Mouse (Mus musculus) lung, embryonic 15.5 days (tissue): ENCODE measurements around the gene Epha1. TPM values are rescaled to one million over a fixed set of nuclear protein-coding genes. Genes with fewer than 3 reads are reported as not detected.
A peak's percentile ranks its signal among the peaks of the same experiment; 100 is the strongest.

ENCODE experiments used
- ATAC-seq: fragments of 200-750 bp; cut with Nextera tagmentation; 2 replicates; pipeline ENCODE4 v1.8.0; 2017; ENCODE audit warnings: moderate number of reproducible peaks, borderline replicate concordance; ENCODE audit not compliant: low FRiP score, low TSS enrichment; ENCODE audit errors: extremely low read depth
- H3K27ac ChIP-seq: fragments of 300-500 bp; sonication (generic); 2 replicates; pipeline ENCODE4 v1.5.1; 2015; ENCODE audit warnings: moderate library complexity, mild to moderate bottlenecking, inconsistent platforms
- H3K27me3 ChIP-seq: fragments of 300-500 bp; sonication (generic); 2 replicates; pipeline ENCODE4 v1.6.1; 2015; ENCODE audit warnings: inconsistent platforms
- H3K36me3 ChIP-seq: fragments of 300-500 bp; sonication (generic); 2 replicates; pipeline ENCODE4 v1.6.1; 2015; ENCODE audit warnings: inconsistent platforms
- H3K4me1 ChIP-seq: fragments of 300-500 bp; sonication (generic); 2 replicates; pipeline ENCODE4 v1.6.1; 2015; ENCODE audit warnings: inconsistent platforms
- H3K4me2 ChIP-seq: fragments of 300-500 bp; sonication (generic); 2 replicates; pipeline ENCODE4 v1.6.1; 2015; ENCODE audit warnings: inconsistent platforms, mild to moderate bottlenecking, moderate library complexity
- H3K4me3 ChIP-seq: fragments of 300-500 bp; sonication (generic); 2 replicates; pipeline ENCODE4 v1.5.1; 2015; ENCODE audit warnings: mild to moderate bottlenecking, inconsistent platforms
- H3K9ac ChIP-seq: fragments of 300-500 bp; sonication (generic); 2 replicates; pipeline ENCODE4 v1.6.1; 2015; ENCODE audit warnings: inconsistent platforms
- H3K9me3 ChIP-seq: fragments of 300-500 bp; sonication (generic); 2 replicates; pipeline ENCODE4 v1.6.1; 2016; ENCODE audit warnings: inconsistent platforms
- WGBS: fragments of 180-500 bp; shearing (Covaris S2); methylation state at CpG from one replicate; pipeline ENCODE4 v1.1.7; 2015; 5-methylcytosine and 5-hydroxymethylcytosine counted together
- polyA plus RNA-seq: library from polyadenylated mRNA; unstranded; fragments of >200 nt; fragmentation: Nextera tagmentation; extraction: Ambion mirVana; gene quantifications from 2 replicates; pipeline ENCODE4 v1.2.1, GENCODE M21; 2015

Epha1 gene
- polyA plus RNA-seq, 1 experiment from 2014 or later, result 16.9 TPM

- no peaks in the 10 kb centered on the region for H3K9me3 ChIP-seq
- no peak for ATAC-seq
- peaks cover 16% of the 10 kb centered on the region for H3K4me1 ChIP-seq
- no peak overlapping the region for H3K9ac ChIP-seq
- no peak overlapping the region for H3K4me2 ChIP-seq
- WGBS, result 90% methylated on average over 5 of the region's 5 CpGs
- H3K27ac ChIP-seq, result no peak overlapping the region
- H3K27me3 ChIP-seq, result no peaks in the 10 kb centered on the region
- H3K4me3 ChIP-seq, result no peak overlapping the region
- no peaks in the 10 kb centered on the region for H3K36me3 ChIP-seq
Measured at GRCm38 (mm10) chr6:42383360-42383759, 10.3 kb upstream of the Epha1 start.

DNA sequence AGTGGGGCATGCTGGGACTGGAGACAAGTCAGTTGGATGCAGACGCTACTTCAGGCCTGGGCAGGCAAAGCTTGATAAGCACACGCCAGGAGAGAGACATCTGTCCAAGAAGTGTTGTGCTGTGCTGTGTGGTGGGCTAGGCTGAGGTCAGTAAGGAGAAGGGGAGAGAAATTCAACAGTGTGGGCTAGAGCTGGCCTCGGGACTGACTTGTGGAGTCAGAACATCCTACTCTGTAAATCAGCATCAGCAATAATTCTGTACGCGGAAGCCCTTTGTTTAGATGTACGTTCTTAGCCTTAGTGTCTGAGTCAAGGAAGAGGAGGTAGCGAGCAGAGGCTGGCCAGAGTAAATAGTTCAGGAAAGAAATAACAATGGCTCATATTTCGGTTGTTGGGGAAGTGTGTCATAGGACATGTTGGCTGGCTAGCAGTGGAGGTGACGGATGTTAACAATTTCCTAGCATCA is 8.9 kb upstream of the Epha1 start:
- no peak overlapping the region for H3K9ac ChIP-seq

GRCm38 (mm10) chr6:42381221-42381620 is 8.2 kb upstream of the Epha1 start:
- Histone ChIP-seq H3K4me2 (no peak overlapping the region), H3K4me1 (peaks cover 20% of the 10 kb centered on the region), H3K9me3 (no peaks in the 10 kb centered on the region), H3K36me3 (no peaks in the 10 kb centered on the region), H3K27ac (no peak overlapping the region), H3K9ac (no peak overlapping the region), H3K27me3 (no peaks in the 10 kb centered on the region), H3K4me3 (no peak overlapping the region)
- WGBS, result 51% methylated on average over 2 of the region's 2 CpGs
- ATAC-seq, result no peak

More for the DNA sequence above, 8.9 kb upstream of the Epha1 start:
- H3K4me3 ChIP-seq, result no peak overlapping the region
- no peaks in the 10 kb centered on the region for H3K36me3 ChIP-seq
- H3K27me3 ChIP-seq, result no peaks in the 10 kb centered on the region
- no peaks in the 10 kb centered on the region for H3K9me3 ChIP-seq
- H3K4me1 ChIP-seq, result peaks cover 16% of the 10 kb centered on the region
- ATAC-seq, result peak; percentile 61
- peak overlapping the region; percentile 77 for H3K27ac ChIP-seq
- WGBS, result 27% methylated on average over 9 of the region's 9 CpGs
- peak overlapping the region; percentile 18; the same call in 1 of the 2 replicates for H3K4me2 ChIP-seq

DNA sequence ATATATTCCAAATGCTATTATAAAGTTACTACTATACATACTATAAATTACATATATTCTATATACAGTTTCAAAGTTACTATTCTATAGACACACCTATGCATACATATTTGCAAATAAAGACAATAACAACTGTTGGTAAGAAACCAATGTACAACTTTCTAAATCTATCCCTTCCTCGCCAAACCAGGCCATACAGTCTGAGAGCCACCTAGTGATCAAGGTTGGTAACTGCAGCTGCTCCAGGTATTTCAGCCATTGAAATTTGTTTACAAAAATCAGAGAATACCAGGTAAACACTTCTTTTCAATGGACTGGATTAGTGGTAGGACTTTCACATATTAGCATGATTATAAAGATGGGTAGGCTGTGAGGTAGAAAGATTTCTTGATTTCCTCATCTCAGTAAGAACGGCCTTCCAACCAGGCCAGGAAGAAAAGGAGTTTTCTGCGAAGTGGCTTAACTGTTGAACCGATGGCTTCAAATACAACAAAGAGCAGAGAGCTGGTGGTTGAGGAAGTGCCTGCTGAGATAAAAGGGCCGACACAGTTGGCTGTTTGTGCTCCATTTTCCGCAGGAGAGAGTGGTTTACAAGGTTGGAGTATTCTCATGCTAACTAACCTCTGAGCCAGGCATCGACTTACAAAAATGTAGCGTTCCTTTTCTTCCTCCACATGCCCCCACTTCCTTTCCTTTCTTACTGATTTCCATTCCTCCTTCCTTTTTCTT is 7.5 kb upstream of the Epha1 start:
- H3K4me2 ChIP-seq, result no peak overlapping the region
- H3K4me3 ChIP-seq, result no peak overlapping the region
- WGBS, result 24% methylated on average over 8 of the region's 8 CpGs
- no peaks in the 10 kb centered on the region for H3K9me3 ChIP-seq
- no peak overlapping the region for H3K27ac ChIP-seq
- no peaks in the 10 kb centered on the region for H3K27me3 ChIP-seq
- no peaks in the 10 kb centered on the region for H3K36me3 ChIP-seq
- ATAC-seq, result no peak
- no peak overlapping the region for H3K9ac ChIP-seq
- H3K4me1 ChIP-seq, result peaks cover 24% of the 10 kb centered on the region

DNA sequence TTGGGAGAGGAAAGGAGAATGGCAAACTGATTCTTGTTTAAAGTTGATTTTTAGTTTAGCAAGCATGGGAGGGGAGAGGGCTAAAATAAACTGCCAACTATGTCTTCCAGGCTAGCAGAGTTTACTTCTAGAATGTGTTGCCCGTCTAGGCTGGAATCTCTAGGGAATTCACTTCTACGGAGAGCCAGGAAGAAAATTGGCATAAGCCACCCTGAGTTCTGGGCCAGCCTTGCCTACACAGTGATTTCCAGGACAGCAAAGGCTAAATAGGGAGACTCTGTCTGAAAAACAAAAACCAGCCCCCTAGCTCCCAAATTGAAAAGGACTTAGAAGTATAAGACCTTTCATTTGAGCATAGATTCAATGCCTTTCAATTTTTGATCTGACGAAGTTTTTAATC is 6.5 kb upstream of the Epha1 start:
- Histone ChIP-seq H3K4me2 (no peak overlapping the region), H3K4me3 (no peak overlapping the region), H3K9me3 (no peaks in the 10 kb centered on the region), H3K9ac (no peak overlapping the region), H3K36me3 (no peaks in the 10 kb centered on the region), H3K27me3 (no peaks in the 10 kb centered on the region), H3K4me1 (peaks cover 29% of the 10 kb centered on the region), H3K27ac (no peak overlapping the region)
- WGBS, result 58% methylated on average over 3 of the region's 3 CpGs
- ATAC-seq, result no peak

GRCm38 (mm10) chr6:42377280-42377679 is 4.2 kb upstream of the Epha1 start:
- no peak overlapping the region for H3K4me2 ChIP-seq
- no peaks in the 10 kb centered on the region for H3K9me3 ChIP-seq
- H3K4me1 ChIP-seq, result peaks cover 38% of the 10 kb centered on the region
- H3K27ac ChIP-seq, result no peak overlapping the region
- ATAC-seq, result no peak
- no peaks in the 10 kb centered on the region for H3K27me3 ChIP-seq
- 65% methylated on average over 5 of the region's 5 CpGs for WGBS
- H3K9ac ChIP-seq, result no peak overlapping the region
- H3K4me3 ChIP-seq, result no peak overlapping the region
- H3K36me3 ChIP-seq, result no peaks in the 10 kb centered on the region

DNA sequence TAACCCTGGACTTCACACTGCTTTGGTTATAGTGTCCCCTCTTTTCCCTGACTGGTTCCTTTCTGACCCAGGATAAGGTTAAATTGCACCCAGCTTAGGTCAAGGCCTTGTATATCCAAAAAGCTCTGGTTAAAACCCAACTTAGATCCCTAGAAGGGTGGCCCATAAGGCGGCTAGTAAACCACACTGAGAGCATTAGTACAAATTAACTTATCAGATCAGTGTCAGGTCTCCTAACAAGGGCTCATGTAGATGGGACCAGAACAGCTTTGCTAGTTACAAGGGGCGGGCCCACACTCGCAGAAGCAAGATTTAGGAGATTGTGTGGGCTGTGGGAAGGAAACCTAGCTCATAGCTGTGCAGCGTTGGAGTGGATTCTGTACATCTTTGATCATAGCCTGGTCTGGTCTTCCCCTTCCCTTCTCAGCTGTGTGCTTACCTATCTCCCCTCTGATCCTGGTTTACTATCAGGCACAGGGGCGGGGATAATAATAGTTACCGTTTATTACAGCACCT is 3.5 kb upstream of the Epha1 start:
- H3K9ac ChIP-seq, result no peak overlapping the region

GRCm38 (mm10) chr6:42376016-42376415 is 2.9 kb upstream of the Epha1 start:
- Histone ChIP-seq H3K4me2 (no peak overlapping the region), H3K4me3 (no peak overlapping the region), H3K4me1 (peaks cover 39% of the 10 kb centered on the region), H3K27me3 (no peaks in the 10 kb centered on the region), H3K9me3 (no peaks in the 10 kb centered on the region), H3K9ac (no peak overlapping the region), H3K27ac (no peak overlapping the region), H3K36me3 (no peaks in the 10 kb centered on the region)
- no peak for ATAC-seq
- WGBS, result 20% methylated on average over 4 of the region's 4 CpGs

More for the DNA sequence above, 3.5 kb upstream of the Epha1 start:
- ATAC-seq, result no peak
- no peak overlapping the region for H3K27ac ChIP-seq
- H3K4me1 ChIP-seq, result peaks cover 39% of the 10 kb centered on the region
- no peak overlapping the region for H3K4me2 ChIP-seq
- H3K9me3 ChIP-seq, result no peaks in the 10 kb centered on the region
- H3K27me3 ChIP-seq, result no peaks in the 10 kb centered on the region
- H3K36me3 ChIP-seq, result no peaks in the 10 kb centered on the region
- 70% methylated on average over 6 of the region's 6 CpGs for WGBS
- H3K4me3 ChIP-seq, result no peak overlapping the region

GRCm38 (mm10) chr6:42375131-42375530 is 2.1 kb upstream of the Epha1 start:
- WGBS, result 75% methylated on average over 2 of the region's 2 CpGs
- Histone ChIP-seq H3K4me2 (no peak overlapping the region), H3K4me1 (peaks cover 44% of the 10 kb centered on the region), H3K4me3 (no peak overlapping the region), H3K27ac (no peak overlapping the region), H3K36me3 (no peaks in the 10 kb centered on the region), H3K9ac (no peak overlapping the region), H3K27me3 (no peaks in the 10 kb centered on the region), H3K9me3 (no peaks in the 10 kb centered on the region)
- no peak for ATAC-seq

DNA sequence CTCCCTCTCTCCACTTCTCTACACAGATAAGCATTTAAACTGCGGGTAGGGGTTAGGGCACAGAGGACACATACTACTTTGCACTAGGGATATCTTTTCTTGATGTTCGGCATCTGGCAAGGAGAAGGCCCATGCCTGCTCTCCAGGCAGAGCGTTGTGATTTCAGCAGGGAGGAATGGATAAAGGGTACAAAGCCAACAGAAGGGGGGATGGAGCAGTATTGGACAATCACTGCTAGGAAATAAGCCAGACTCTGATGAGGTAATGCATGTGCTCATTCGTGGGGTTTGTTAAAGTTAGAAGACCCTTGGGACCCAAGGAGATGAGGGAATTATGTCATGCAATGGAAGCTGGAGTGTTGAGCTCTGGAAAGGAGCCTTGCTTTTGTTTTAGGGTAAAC is 1.6 kb upstream of the Epha1 start:
- no peak for ATAC-seq
- 66% methylated on average over 4 of the region's 4 CpGs for WGBS
- no peaks in the 10 kb centered on the region for H3K36me3 ChIP-seq
- H3K9ac ChIP-seq, result no peak overlapping the region
- no peaks in the 10 kb centered on the region for H3K9me3 ChIP-seq
- H3K4me1 ChIP-seq, result peaks cover 44% of the 10 kb centered on the region
- no peaks in the 10 kb centered on the region for H3K27me3 ChIP-seq
- H3K4me2 ChIP-seq, result no peak overlapping the region
- H3K27ac ChIP-seq, result no peak overlapping the region
- H3K4me3 ChIP-seq, result no peak overlapping the region

DNA sequence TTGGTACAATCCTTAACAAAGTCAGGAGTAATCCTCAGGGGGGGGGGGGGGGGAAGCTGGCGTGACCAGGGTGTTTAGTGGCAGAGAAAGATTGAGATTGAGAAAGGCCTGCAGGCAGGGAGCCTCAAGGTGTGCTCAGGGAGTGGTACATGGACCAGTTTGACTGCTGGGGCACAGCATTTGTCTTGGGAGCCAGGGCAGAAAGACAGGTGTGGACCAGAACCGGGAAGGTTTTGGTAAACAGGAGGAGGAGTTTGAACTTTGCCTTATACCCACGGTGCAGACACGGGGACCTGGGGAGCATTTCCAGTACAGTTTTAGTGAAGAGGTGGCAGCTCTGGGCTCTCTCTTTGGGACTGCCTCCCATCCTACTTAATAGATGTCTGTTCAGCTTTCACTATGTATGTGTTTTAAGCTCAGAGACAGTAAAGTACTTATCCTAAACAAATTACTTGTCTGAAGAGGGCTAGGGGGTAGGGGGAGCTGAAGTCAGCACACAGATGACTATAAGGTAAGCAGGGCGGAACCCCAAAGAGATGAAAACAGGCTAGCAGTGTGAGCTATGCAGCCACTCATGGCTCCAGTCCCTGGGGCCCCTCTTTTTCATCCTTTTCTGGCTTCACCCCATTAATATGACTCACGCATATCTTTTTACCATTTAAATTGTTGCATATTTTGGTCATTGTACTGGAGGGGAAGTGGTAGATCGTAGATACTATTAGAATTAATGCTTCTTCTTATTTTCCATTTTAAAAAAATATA is 782 bp upstream of the Epha1 start:
- Histone ChIP-seq H3K9me3 (no peaks in the 10 kb centered on the region), H3K27ac (no peak overlapping the region), H3K4me1 (peaks cover 44% of the 10 kb centered on the region), H3K36me3 (no peaks in the 10 kb centered on the region), H3K4me3 (peak overlapping the region; percentile 55), H3K27me3 (no peaks in the 10 kb centered on the region), H3K9ac (no peak overlapping the region), H3K4me2 (peak overlapping the region; percentile 87)
- WGBS, result 40% methylated on average over 7 of the region's 7 CpGs
- ATAC-seq, result no peak

- peak overlapping the region; percentile 65 for H3K9ac ChIP-seq
- H3K27me3 ChIP-seq, result no peaks in the 10 kb centered on the region
- H3K27ac ChIP-seq, result peak overlapping the region; percentile 79
- ATAC-seq, result no peak
- H3K4me2 ChIP-seq, result peak overlapping the region; percentile 87
- H3K9me3 ChIP-seq, result no peaks in the 10 kb centered on the region
- 40% methylated on average over 9 of the region's 9 CpGs for WGBS
- peak overlapping the region; percentile 55 for H3K4me3 ChIP-seq
- H3K4me1 ChIP-seq, result peaks cover 44% of the 10 kb centered on the region
- H3K36me3 ChIP-seq, result no peaks in the 10 kb centered on the region
Measured at GRCm38 (mm10) chr6:42372421-42372815, 650 bp downstream of the Epha1 start.
